Mouse (Mus musculus) sigmoid colon, adult 10 weeks (tissue): Measurements from ENCODE around the gene Olfr495. TPM values are rescaled to one million over a fixed set of nuclear protein-coding genes. Genes with fewer than 3 reads are reported as not detected.

Experiments used
- polyA plus RNA-seq: library from polyadenylated mRNA; stranded (reverse); fragments of 350-450 nt; fragmentation: Illumina TruSeq; extraction: RNeasy Lipid Tissue Mini Kit (QIAGEN cat#74804); gene quantifications from one replicate; pipeline ENCODE4 v1.2.3, GENCODE M21; 2014; ENCODE audit warnings: low read depth, low replicate concordance

The Olfr495 gene
- not detected for polyA plus RNA-seq

GRCm38 (mm10) chr7:108392867-108393266, at the start of gene Olfr495:
Gene Olfr495 (plus strand): TSS chr7:108393167.

DNA sequence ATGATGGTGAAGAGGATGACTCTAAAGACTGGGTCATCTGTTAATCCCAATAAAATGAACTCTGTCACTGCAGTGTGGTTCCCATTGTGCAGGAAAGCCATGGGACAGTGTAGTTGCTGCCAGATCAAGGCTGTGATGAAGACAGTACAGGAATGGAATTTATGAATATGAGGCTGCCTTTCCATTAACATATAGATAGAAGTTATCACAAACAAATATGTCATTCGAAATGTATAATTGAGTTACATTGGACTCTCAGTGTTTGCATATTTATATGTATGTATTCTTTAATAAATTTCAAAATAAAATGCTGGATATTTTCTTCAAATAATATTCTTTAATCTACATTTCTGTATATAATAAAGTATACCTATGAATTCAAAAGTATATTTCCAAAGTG, 46.1 kb upstream of the Olfr495 start, which contains the start of gene Olfr493:
Gene Olfr493 (minus strand): TSS at position 101 of the 400 bp plus-strand sequence.

DNA sequence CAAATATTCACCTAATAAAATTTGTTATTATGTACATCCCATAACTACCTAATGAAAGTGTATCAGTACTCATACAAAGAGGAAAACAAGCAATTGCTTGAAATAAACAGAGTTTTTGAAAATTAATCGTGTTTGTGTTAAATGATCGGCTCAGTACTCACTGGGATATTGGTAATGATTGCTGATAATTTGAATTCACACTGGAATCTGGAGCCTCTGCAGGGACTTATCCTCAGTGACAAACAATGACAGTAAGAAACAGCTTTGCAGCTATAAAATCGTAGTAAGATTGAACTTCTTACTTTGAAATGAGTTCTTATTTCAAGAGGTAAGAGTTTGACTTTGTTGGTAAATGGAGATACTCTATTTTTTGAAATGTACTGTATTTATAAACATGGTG, 27.9 kb upstream of the Olfr495 start, which contains the start of gene Olfr494:
Gene Olfr494 (plus strand): TSS at position 301 of the 400 bp plus-strand sequence.

GRCm38 (mm10) chr7:108420121-108420520, 27.2 kb downstream of the Olfr495 start, which contains the start of gene Olfr497:
Gene Olfr497 (plus strand): TSS chr7:108420421.

Other genes with a start within 250 kb of the Olfr495 start
- not detected for gene Olfr485, start 233.3 kb upstream of the Olfr495 start, polyA plus RNA-seq
- not detected for gene Olfr486, start 220.4 kb upstream of the Olfr495 start, polyA plus RNA-seq
- gene Olfr487, start 178.5 kb upstream of the Olfr495 start, polyA plus RNA-seq, result not detected
- not detected for gene Olfr488, start 134.8 kb upstream of the Olfr495 start, polyA plus RNA-seq
- not detected for gene Olfr490, start 104.2 kb upstream of the Olfr495 start, polyA plus RNA-seq
- gene Olfr491, start 79.7 kb upstream of the Olfr495 start, polyA plus RNA-seq, result not detected
- not detected for gene Olfr492, start 69.5 kb upstream of the Olfr495 start, polyA plus RNA-seq
- not detected for gene Olfr493, start 46.2 kb upstream of the Olfr495 start, polyA plus RNA-seq
- gene Olfr494, start 27.8 kb upstream of the Olfr495 start, polyA plus RNA-seq, result not detected
- gene Olfr497, start 27.3 kb downstream of the Olfr495 start, polyA plus RNA-seq, result not detected
- not detected for gene Olfr498, start 72.2 kb downstream of the Olfr495 start, polyA plus RNA-seq
- gene Olfr502, start 131.9 kb downstream of the Olfr495 start, polyA plus RNA-seq, result not detected
- not detected for gene Olfr503, start 151.4 kb downstream of the Olfr495 start, polyA plus RNA-seq
- not detected for gene Olfr504, start 172.6 kb downstream of the Olfr495 start, polyA plus RNA-seq
- not detected for gene Olfr506, start 217.6 kb downstream of the Olfr495 start, polyA plus RNA-seq
- not detected for gene Olfr507, start 228.6 kb downstream of the Olfr495 start, polyA plus RNA-seq
- gene Olfr508, start 236.8 kb downstream of the Olfr495 start, polyA plus RNA-seq, result not detected